ENCODE assay signal across 8 mouse cellular contexts in genomic region chr7:133123244-133123998, GRCm38 (mm10). TPM values are rescaled to one million over a fixed set of nuclear protein-coding genes. Genes with fewer than 3 reads are reported as not detected.
A peak's percentile ranks its signal among the peaks of the same experiment; 100 is the strongest.
DNase-seq lines count a peak whose midpoint lies in the region; ATAC-seq lines count a peak whose summit lies in the region.

TSS of gene Fgfr2 (minus strand) at chr7:133123350.

- peak within 1 kb of the TSS; percentile 98 for H3K27ac ChIP-seq in limb, embryonic 11.5 days (replicated peaks; ENCODE audit: low read depth, low read length)
- peak within 1 kb of the TSS; percentile 100 for H3K27ac ChIP-seq in midbrain, embryonic 10.5 days (replicated peaks)
- peak within 1 kb of the TSS; percentile 99 for H3K27ac ChIP-seq in stomach, embryonic 14.5 days (ENCODE audit: low read length)

- no peaks in the 10 kb centered on the region for H3K36me3 ChIP-seq in limb, embryonic 11.5 days (ENCODE audit: control insufficient read depth, insufficient read depth, low read length)
- no peaks in the 10 kb centered on the region for H3K36me3 ChIP-seq in midbrain, embryonic 10.5 days
- no peaks in the 10 kb centered on the region for H3K36me3 ChIP-seq in stomach, embryonic 14.5 days (ENCODE audit: control insufficient read depth, insufficient read depth, low read length)

- H3K9me3 ChIP-seq in limb, embryonic 11.5 days (ENCODE audit: control insufficient read depth, low read length), result no peaks in the 10 kb centered on the region
- H3K9me3 ChIP-seq in midbrain, embryonic 10.5 days (replicated peaks), result 0 out of 2 replicates have a peak, but pooled peaks cover under 1% of the 10 kb centered on the region
- H3K9me3 ChIP-seq in stomach, embryonic 14.5 days (ENCODE audit: control insufficient read depth, low read depth, low read length), result no peaks in the 10 kb centered on the region

- DNase-seq in layer of hippocampus, adult 11-12 months (ENCODE audit: low spot score), result peak; percentile 31
- DNase-seq in layer of hippocampus, adult 9-10 months (ENCODE audit: low spot score), result no peak
- DNase-seq in gonadal fat pad, adult 2 months (ENCODE audit: low read depth), result no peak
- peak; percentile 61 for DNase-seq in kidney, adult 11 months
- peak; percentile 83 for DNase-seq in limb, embryonic 11.5 days (ENCODE audit: low spot score)
- DNase-seq in midbrain, embryonic 10.5 days (ENCODE audit: low spot score), result peak; percentile 87

- H3K4me3 ChIP-seq in limb, embryonic 11.5 days (ENCODE audit: low read depth, low read length), result peak within 1 kb of the TSS; percentile 95
- H3K4me3 ChIP-seq in midbrain, embryonic 10.5 days, result peak within 1 kb of the TSS; percentile 97
- H3K4me3 ChIP-seq in stomach, embryonic 14.5 days (ENCODE audit: low read depth, low read length), result peak within 1 kb of the TSS; percentile 91

- H3K27me3 ChIP-seq in limb, embryonic 11.5 days (ENCODE audit: control insufficient read depth, insufficient read depth, low read length), result no peaks in the 10 kb centered on the region
- peaks cover 26% of the 10 kb centered on the region for H3K27me3 ChIP-seq in midbrain, embryonic 10.5 days (ENCODE audit: low read depth, poor library complexity, severe bottlenecking)
- H3K27me3 ChIP-seq in stomach, embryonic 14.5 days (ENCODE audit: control insufficient read depth, insufficient read depth, low read length), result no peaks in the 10 kb centered on the region

- ATAC-seq in common myeloid progenitor, adult 5-6 weeks (replicated peaks; ENCODE audit: low read depth, poor library complexity, severe bottlenecking), result peak; percentile 22; the same call in 1 of the 2 replicates
- peak; percentile 67 for ATAC-seq in limb, embryonic 11.5 days (ENCODE audit: insufficient number of reproducible peaks, low FRiP score, low TSS enrichment, low read depth)
- peak; percentile 68 for ATAC-seq in stomach, embryonic 14.5 days (ENCODE audit: insufficient number of reproducible peaks, insufficient read depth, low FRiP score, low read depth)

- peak within 1 kb of the TSS; percentile 93 for H3K4me2 ChIP-seq in limb, embryonic 11.5 days (ENCODE audit: low read depth, severe bottlenecking)
- H3K4me2 ChIP-seq in stomach, embryonic 14.5 days (replicated peaks; ENCODE audit: low read depth, low read length), result peak within 1 kb of the TSS; percentile 55

- WGBS in limb, embryonic 11.5 days, result under 1% methylated on average over 40 of the region's 53 CpGs
- WGBS in midbrain, embryonic 10.5 days, result 1% methylated on average over 35 of the region's 53 CpGs
- WGBS in stomach, embryonic 14.5 days, result under 1% methylated on average over 29 of the region's 53 CpGs

- peak within 1 kb of the TSS; percentile 98 for H3K9ac ChIP-seq in limb, embryonic 11.5 days (ENCODE audit: low read length)
- peak within 1 kb of the TSS; percentile 86 for H3K9ac ChIP-seq in stomach, embryonic 14.5 days (replicated peaks; ENCODE audit: low read depth, low read length)

- peaks cover 25% of the 10 kb centered on the region for H3K4me1 ChIP-seq in limb, embryonic 11.5 days (ENCODE audit: control insufficient read depth, insufficient read depth, low read length)
- H3K4me1 ChIP-seq in midbrain, embryonic 10.5 days, result peaks cover 46% of the 10 kb centered on the region
- H3K4me1 ChIP-seq in stomach, embryonic 14.5 days (ENCODE audit: control insufficient read depth, insufficient read depth, low read length), result peaks cover 16% of the 10 kb centered on the region; the same call in 1 of the 2 replicates

RNA-seq across cellular contexts. Expression of gene Fgfr2, which starts in this region (rescaled TPM):
- total RNA-seq in common myeloid progenitor, adult 5-6 weeks (2017), result not detected in 2 replicates
- polyA plus RNA-seq in gonadal fat pad, adult 2 months (2012; rRNA removed), result 33.3 and 40.6 TPM in 2 replicates
- 60.1 and 72.1 TPM in 2 replicates for polyA plus RNA-seq in limb, embryonic 11.5 days (2014; fragmentation: Nextera tagmentation; extraction: Ambion mirVana)
- 97.0 and 99.3 TPM in 2 replicates for polyA plus RNA-seq in midbrain, embryonic 10.5 days (2016; fragmentation: Nextera tagmentation; extraction: Ambion mirVana)
- polyA plus RNA-seq in stomach, embryonic 14.5 days (2014; fragmentation: Nextera tagmentation; extraction: Ambion mirVana), result 165 and 169 TPM in 2 replicates

Comparison
In these comparisons a context has a peak if more than half of its experiments do, and no peak if none do; other contexts are left out.
1. DNase-seq: peak in layer of hippocampus, adult 11-12 months (single experiment), kidney, adult 11 months (single experiment), limb, embryonic 11.5 days (single experiment) and midbrain, embryonic 10.5 days (single experiment); none in layer of hippocampus, adult 9-10 months (single experiment) and gonadal fat pad, adult 2 months (single experiment).
2. Peak in ATAC-seq in common myeloid progenitor, adult 5-6 weeks; RNA of the gene not detected or under 1 TPM.
3. Peak in every context shown above with its lines, with median percentiles within 50 percentile points of each other: ATAC-seq, H3K27ac ChIP-seq and H3K4me3 ChIP-seq.